Mouse (Mus musculus): ENCODE data around the gene Arhgap35. TPM values are rescaled to one million over a fixed set of nuclear protein-coding genes. Genes with fewer than 3 reads are reported as not detected.

The Arhgap35 gene
- polyA plus RNA-seq, 1 experiment from 2014 or later = 3.4 TPM

- peaks cover 4% of the 10 kb centered on the region; the same call in 1 of the 2 replicates for H3K4me1 ChIP-seq (replicated peaks; ENCODE audit: control insufficient read depth, insufficient read depth, low read length)
- no peak overlapping the region for H3K9ac ChIP-seq (ENCODE audit: low read depth, low read length)
- no peaks in the 10 kb centered on the region for H3K27me3 ChIP-seq (replicated peaks; ENCODE audit: control insufficient read depth, insufficient read depth, low read length)
- no peak for ATAC-seq
- no peak overlapping the region for H3K27ac ChIP-seq (ENCODE audit: low read depth, low read length)
- no peak overlapping the region for H3K4me2 ChIP-seq (replicated peaks; ENCODE audit: low read depth)
- no peaks in the 10 kb centered on the region for H3K9me3 ChIP-seq (ENCODE audit: control insufficient read depth)
- H3K36me3 ChIP-seq (ENCODE audit: control insufficient read depth, insufficient read depth) = no peaks in the 10 kb centered on the region; the same call in 1 of the 2 replicates
- 80% methylated on average over 3 of the region's 3 CpGs for WGBS
- no peak for TF ChIP-seq CTCF (IDR thresholded peaks at IDR 0.05; ENCODE audit: low read depth)
- H3K4me3 ChIP-seq (ENCODE audit: low read depth, low read length) = no peak overlapping the region
Observed at GRCm38 (mm10) chr7:16587649-16588048, 27.1 kb downstream of the Arhgap35 start.

DNA sequence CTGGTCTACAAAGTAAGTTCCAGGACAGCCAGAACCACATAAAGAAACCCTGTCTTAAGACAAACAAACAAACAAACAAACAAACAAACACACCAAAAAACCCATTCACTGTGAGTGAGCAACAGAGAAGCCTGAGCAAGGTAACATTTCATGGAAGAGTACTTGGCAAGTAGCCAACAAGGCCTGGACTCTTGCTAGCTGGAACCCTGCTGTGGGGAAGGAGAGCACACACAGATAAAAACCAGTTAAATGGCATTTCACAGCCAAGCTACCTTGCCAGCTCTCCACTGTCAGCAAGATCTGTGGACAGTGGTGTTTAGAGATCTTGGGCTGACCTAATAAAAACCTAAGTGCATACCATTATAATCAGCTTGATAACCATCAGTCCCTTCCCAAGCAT is 30.4 kb downstream of the Arhgap35 start:
- no peak overlapping the region for H3K9ac ChIP-seq (ENCODE audit: low read depth, low read length)
- no peak overlapping the region for H3K27ac ChIP-seq (ENCODE audit: low read depth, low read length)
- no peak for TF ChIP-seq CTCF (IDR thresholded peaks at IDR 0.05; ENCODE audit: low read depth)
- H3K4me3 ChIP-seq (ENCODE audit: low read depth, low read length) = no peak overlapping the region
- no peaks in the 10 kb centered on the region for H3K36me3 ChIP-seq (ENCODE audit: control insufficient read depth, insufficient read depth)
- H3K9me3 ChIP-seq (ENCODE audit: control insufficient read depth) = no peaks in the 10 kb centered on the region
- no peak overlapping the region for H3K4me2 ChIP-seq (replicated peaks; ENCODE audit: low read depth)
- no peaks in the 10 kb centered on the region for H3K27me3 ChIP-seq (replicated peaks; ENCODE audit: control insufficient read depth, insufficient read depth, low read length)
- peaks cover 11% of the 10 kb centered on the region; the same call in 1 of the 2 replicates for H3K4me1 ChIP-seq (replicated peaks; ENCODE audit: control insufficient read depth, insufficient read depth, low read length)
- no peak for ATAC-seq

DNA sequence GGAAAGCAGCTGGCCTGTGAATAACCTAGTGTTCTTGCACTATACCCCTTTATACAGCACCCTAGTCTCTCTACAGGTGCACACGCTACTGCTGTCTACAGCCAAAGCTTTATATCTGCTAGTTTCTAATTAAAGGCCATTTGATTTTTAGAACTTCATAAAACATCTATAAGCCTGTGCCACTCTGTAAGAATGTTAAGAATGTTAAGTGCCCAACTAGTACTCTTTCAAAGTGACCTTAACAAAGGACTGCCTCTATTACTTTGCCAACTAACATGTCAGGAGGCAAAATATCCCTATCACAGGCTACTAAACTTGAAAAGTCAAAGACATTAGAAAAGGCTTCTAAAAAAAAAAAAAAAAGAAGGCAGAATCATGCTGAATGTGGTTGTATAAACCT is 31.0 kb downstream of the Arhgap35 start:
- Histone ChIP-seq H3K9me3 (ENCODE audit: control insufficient read depth) (no peaks in the 10 kb centered on the region), H3K4me3 (ENCODE audit: low read depth, low read length) (no peak overlapping the region), H3K27ac (ENCODE audit: low read depth, low read length) (no peak overlapping the region), H3K36me3 (ENCODE audit: control insufficient read depth, insufficient read depth) (no peaks in the 10 kb centered on the region), H3K4me1 (replicated peaks; ENCODE audit: control insufficient read depth, insufficient read depth, low read length) (peaks cover 11% of the 10 kb centered on the region; the same call in 1 of the 2 replicates), H3K27me3 (replicated peaks; ENCODE audit: control insufficient read depth, insufficient read depth, low read length) (no peaks in the 10 kb centered on the region), H3K9ac (ENCODE audit: low read depth, low read length) (no peak overlapping the region), H3K4me2 (replicated peaks; ENCODE audit: low read depth) (no peak overlapping the region)
- WGBS = 86% methylated on average over 1 of the region's 1 CpGs
- ATAC-seq = no peak
- TF ChIP-seq CTCF (IDR thresholded peaks at IDR 0.05; ENCODE audit: low read depth) = no peak

- WGBS = 40% methylated on average over 3 of the region's 3 CpGs
- no peak overlapping the region for H3K4me2 ChIP-seq (replicated peaks; ENCODE audit: low read depth)
- peaks cover 11% of the 10 kb centered on the region; the same call in 1 of the 2 replicates for H3K4me1 ChIP-seq (replicated peaks; ENCODE audit: control insufficient read depth, insufficient read depth, low read length)
- no peak for TF ChIP-seq CTCF (IDR thresholded peaks at IDR 0.05; ENCODE audit: low read depth)
- peak; percentile 41; the same call in 1 of the 2 replicates for ATAC-seq
- H3K9ac ChIP-seq (ENCODE audit: low read depth, low read length) = no peak overlapping the region
- H3K27ac ChIP-seq (ENCODE audit: low read depth, low read length) = no peak overlapping the region
- no peaks in the 10 kb centered on the region for H3K9me3 ChIP-seq (ENCODE audit: control insufficient read depth)
- H3K4me3 ChIP-seq (ENCODE audit: low read depth, low read length) = no peak overlapping the region
- no peaks in the 10 kb centered on the region for H3K36me3 ChIP-seq (ENCODE audit: control insufficient read depth, insufficient read depth)
- no peaks in the 10 kb centered on the region for H3K27me3 ChIP-seq (replicated peaks; ENCODE audit: control insufficient read depth, insufficient read depth, low read length)
Observed at GRCm38 (mm10) chr7:16582299-16582698, 32.5 kb downstream of the Arhgap35 start.

- peak overlapping the region; percentile 21; the same call in 1 of the 2 replicates for H3K27ac ChIP-seq (ENCODE audit: low read depth, low read length)
Observed at GRCm38 (mm10) chr7:16581276-16582100, 33.3 kb downstream of the Arhgap35 start.

GRCm38 (mm10) chr7:16576719-16577118 is 38.1 kb downstream of the Arhgap35 start:
- Histone ChIP-seq H3K4me1 (replicated peaks; ENCODE audit: control insufficient read depth, insufficient read depth, low read length) (peaks cover 8% of the 10 kb centered on the region; the same call in 1 of the 2 replicates), H3K4me3 (ENCODE audit: low read depth, low read length) (no peak overlapping the region), H3K27me3 (replicated peaks; ENCODE audit: control insufficient read depth, insufficient read depth, low read length) (no peaks in the 10 kb centered on the region), H3K9me3 (ENCODE audit: control insufficient read depth) (no peaks in the 10 kb centered on the region), H3K27ac (ENCODE audit: low read depth, low read length) (no peak overlapping the region), H3K9ac (ENCODE audit: low read depth, low read length) (no peak overlapping the region), H3K36me3 (ENCODE audit: control insufficient read depth, insufficient read depth) (no peaks in the 10 kb centered on the region), H3K4me2 (replicated peaks; ENCODE audit: low read depth) (no peak overlapping the region)
- 42% methylated on average over 1 of the region's 1 CpGs for WGBS
- no peak for ATAC-seq
- no peak for TF ChIP-seq CTCF (IDR thresholded peaks at IDR 0.05; ENCODE audit: low read depth)

More at GRCm38 (mm10) chr7:16581276-16582100, 33.3 kb downstream of the Arhgap35 start:
- no peak for ATAC-seq
- H3K36me3 ChIP-seq (ENCODE audit: control insufficient read depth, insufficient read depth) = no peaks in the 10 kb centered on the region
- H3K9ac ChIP-seq (ENCODE audit: low read depth, low read length) = no peak overlapping the region
- no peak overlapping the region for H3K4me3 ChIP-seq (ENCODE audit: low read depth, low read length)
- H3K4me2 ChIP-seq (replicated peaks; ENCODE audit: low read depth) = no peak overlapping the region
- no peak for TF ChIP-seq CTCF (IDR thresholded peaks at IDR 0.05; ENCODE audit: low read depth)
- H3K27me3 ChIP-seq (replicated peaks; ENCODE audit: control insufficient read depth, insufficient read depth, low read length) = no peaks in the 10 kb centered on the region
- H3K4me1 ChIP-seq (replicated peaks; ENCODE audit: control insufficient read depth, insufficient read depth, low read length) = peaks cover 11% of the 10 kb centered on the region; the same call in 1 of the 2 replicates
- H3K9me3 ChIP-seq (ENCODE audit: control insufficient read depth) = no peaks in the 10 kb centered on the region
- 63% methylated on average over 13 of the region's 13 CpGs for WGBS

All from intestine, postnatal 0 days (tissue).